Mouse (Mus musculus) left cerebral cortex, adult 18-20 months (tissue): ENCODE measurements around the gene Extl1. TPM values are rescaled to one million over a fixed set of nuclear protein-coding genes. Genes with fewer than 3 reads are reported as not detected.
"Not testable (repeated sequence)": the region's sequence is repeated elsewhere in the genome, so short reads cannot be mapped to it uniquely, and the experiment has no call there.

Experiments
- DNase-seq, 2 experiments: peaks; one replicate each; pipeline ENCODE4 v3.0.0; 2021 to 2022; ENCODE audit warnings: low spot score in 2 of 2, mixed read lengths in 1 of 2
- total RNA-seq, 2 experiments: library from RNA; stranded (reverse); gene quantifications; 2 replicates each; pipeline ENCODE4 v1.2.3; 2021

The Extl1 gene
- total RNA-seq, 2 experiments from 2014 or later, result 44.0 to 45.4 TPM

GRCm38 (mm10) chr4:134352261-134352707, 31.4 kb downstream of the Extl1 start:
- DNase-seq, result no peak

DNA sequence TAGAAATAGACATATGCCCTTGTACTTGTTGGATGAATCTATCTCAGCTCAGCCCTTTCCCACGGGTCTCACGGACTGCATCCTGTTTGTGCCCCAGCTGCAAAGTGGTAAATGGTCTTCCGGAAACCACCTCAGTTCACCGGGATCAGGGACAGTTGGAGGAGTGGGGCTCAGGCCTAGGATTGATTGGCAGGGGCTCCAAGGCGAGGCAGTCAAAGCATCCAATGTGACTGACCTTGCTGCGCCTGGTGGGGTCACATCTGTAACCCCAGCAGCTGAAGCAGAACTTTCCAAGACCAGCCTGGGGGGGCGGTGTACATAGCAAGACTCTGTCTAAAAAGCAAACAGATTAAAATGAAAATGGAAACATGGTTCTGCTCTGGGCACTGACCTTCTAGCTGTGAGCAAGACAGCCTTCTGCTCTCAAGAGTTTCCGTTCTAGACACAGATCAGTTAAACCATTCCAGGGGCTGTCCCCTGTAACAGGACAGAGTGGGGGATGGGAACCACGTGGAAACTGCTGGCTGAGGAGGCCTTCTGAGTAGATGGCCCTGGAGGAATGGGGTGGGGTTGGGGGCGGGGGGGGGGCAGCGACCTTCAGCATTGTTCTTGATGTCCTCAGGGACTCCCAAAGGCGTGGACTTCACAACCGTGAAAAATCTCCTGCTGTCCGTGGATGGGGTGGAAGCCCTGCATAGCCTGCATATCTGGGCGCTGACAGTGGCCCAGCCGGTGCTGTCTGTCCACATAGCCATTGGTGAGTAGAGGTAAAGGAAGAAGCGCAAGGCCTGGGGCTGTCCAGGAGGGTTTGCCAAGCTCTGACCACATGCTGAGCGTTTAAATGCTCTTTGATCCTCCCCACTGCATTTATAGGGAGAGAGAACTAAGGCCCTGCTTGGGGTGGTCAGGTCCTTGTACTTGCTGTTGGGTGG, 32.1 kb downstream of the Extl1 start:
- no peak for DNase-seq

DNA sequence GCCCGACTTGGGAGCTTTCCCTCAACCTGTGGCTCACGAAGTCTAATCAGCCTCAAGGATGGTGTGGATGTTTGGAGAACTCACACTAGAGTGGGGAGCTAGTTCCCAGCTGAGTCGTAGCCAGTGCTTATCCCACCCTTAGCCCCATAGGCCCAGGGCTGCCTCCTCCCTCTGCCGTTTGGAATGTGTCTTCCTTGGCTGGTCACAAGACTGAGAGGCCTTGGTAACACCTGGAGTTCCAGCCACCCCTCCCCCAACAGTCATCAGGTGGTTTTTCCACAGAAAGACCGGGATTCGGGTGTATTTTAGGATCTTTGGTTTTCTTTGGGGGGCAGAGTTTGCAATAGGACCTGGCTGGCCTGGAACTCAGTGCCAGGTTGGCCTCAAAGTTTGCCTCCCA, 33.0 kb downstream of the Extl1 start:
- no peak for DNase-seq

DNA sequence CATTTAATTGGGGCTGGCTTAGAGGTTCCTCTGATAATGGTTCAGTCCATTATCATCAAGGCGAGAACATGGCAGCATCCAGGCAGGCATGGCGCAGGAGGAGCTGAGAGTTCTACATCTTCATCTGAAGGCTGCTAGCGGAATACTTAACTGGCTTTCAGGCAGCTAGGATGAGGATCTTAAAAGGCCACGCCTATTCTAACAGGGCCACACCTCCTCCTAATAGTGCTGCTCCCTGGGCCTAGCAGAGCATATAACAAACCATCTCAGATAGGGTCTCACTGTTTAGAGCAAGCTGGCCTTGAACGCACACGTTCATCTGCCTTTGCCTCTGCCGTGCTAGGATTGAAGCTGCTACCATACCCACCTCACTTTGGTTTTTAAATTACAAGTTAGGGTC, 33.8 kb downstream of the Extl1 start:
- DNase-seq, result no peak

GRCm38 (mm10) chr4:134348545-134348944, 35.1 kb downstream of the Extl1 start:
- no peak for DNase-seq

GRCm38 (mm10) chr4:134348078-134348477, 35.6 kb downstream of the Extl1 start:
- no peak for DNase-seq

- DNase-seq, result no peak
These were observed 37.8 kb downstream of the Extl1 start for GRCm38 (mm10) chr4:134345802-134346201.

GRCm38 (mm10) chr4:134344620-134345019, 39.0 kb downstream of the Extl1 start:
- no peak for DNase-seq

DNA sequence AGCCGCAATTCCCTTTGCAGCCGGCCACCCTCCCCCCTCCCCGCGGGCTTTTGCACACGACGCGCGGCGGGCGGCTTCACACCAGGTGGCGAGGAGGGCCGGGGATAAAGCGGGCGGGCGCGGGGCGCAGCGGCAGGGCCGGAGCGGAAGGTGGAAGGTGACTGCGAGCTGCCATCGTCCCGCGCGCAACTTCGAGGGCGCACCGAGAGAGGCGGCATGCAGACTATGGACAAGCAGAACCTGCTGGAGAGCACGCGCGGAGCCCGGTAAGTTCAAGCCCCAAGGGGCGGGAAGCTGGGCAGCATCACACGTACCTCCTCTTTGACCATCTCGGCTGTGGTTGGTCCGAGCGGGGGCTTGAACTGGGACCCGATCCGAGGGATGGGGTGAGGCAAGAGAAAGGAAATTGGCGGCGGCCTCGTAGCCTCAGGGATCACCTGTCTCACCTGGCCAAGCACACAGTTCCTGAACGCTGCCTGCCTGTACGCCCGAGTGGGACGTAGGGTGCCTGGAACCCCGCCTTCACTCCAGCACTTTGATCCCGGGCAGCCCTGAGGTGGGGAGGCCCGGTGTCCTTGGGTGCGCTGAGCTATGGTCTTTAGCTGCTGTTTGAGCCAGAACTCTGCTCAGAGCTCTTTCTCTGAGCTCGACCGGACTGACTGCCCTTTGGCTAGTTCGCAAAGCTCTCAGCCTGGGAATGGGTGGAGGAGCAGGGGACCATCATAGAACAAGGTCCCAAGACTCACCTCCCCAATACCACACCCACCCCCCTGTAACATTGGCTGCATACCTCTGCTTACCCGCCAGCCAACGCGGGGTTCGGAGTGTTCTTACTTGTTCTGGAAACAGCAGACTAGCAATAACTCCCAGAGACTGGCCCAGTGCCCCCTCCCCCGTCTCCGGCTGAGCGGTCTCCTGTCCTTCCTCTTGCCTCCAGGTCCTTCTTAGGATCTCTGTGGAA, 40.3 kb downstream of the Extl1 start, which contains the start of gene Slc30a2:
Gene Slc30a2 (plus strand): TSS at position 111 of the 961 bp plus-strand sequence.
- DNase-seq, result no peak

GRCm38 (mm10) chr4:134342213-134342779, 41.4 kb downstream of the Extl1 start:
- DNase-seq, result no peak

- DNase-seq, result not testable (repeated sequence)
These were observed 42.4 kb downstream of the Extl1 start for GRCm38 (mm10) chr4:134341231-134341630.

GRCm38 (mm10) chr4:134330281-134330680, 53.4 kb downstream of the Extl1 start:
- DNase-seq, result no peak

DNA sequence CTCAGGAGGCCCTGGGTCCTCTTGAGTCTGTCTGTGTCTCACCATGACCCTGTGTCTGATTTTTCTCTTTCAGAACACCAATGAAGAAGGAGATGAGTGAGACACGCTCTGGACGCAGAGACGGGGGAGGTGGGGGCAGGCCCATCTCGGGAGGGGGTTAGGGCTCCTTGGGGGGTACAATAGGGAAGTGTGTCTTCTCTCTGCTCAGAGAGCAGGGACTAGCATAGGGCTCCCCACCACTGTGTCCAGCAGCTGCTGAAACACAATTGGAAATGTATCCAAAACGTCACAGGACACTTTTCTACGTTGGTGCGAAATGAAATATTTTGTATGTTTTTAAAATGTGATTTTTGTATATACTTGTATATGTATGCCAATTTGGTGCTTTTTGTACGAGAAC, 54.8 kb downstream of the Extl1 start:
- no peak for DNase-seq

DNA sequence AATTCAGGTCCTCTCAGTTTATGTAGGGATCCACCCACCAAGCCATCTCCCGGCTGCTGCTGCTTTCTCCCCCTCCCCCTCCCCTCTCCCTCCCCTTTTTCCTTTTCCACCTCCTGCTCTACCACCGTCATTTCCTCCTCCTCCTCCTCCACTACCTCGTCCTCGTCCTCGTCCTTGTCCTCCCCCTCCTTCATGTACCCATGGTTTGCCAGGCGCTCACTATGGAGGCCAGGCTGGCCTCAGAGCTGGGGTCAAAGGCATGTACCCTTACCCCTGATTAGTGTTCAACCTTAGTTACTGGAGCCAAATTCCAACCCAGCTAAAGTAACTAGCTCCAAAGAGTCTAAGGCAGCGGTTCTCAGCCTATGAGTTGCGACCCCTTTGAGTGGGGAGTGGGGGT, 55.5 kb downstream of the Extl1 start:
- DNase-seq, result no peak

- no peak for DNase-seq
These were observed 56.7 kb downstream of the Extl1 start for GRCm38 (mm10) chr4:134326859-134327530.

DNA sequence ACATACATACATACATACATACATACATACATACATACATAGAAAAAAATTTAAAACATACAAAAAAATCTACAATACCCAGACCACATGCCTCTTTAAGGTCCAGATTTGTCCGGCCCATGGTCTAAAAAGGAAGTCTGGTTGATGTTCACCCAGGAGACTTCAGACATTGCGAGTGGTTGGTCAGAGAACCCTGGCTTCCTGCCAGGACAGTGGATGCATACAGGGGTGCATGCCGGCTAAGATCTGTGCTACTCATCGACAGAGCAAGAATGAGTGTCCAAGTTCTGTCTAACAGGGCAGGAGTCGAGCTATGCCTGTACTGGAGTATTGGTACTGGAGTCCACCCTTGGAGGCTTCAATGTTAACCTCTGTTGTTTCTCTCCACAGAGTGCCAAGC, 59.0 kb downstream of the Extl1 start:
- no peak for DNase-seq

GRCm38 (mm10) chr4:134321524-134321923, 62.1 kb downstream of the Extl1 start:
- no peak for DNase-seq

DNA sequence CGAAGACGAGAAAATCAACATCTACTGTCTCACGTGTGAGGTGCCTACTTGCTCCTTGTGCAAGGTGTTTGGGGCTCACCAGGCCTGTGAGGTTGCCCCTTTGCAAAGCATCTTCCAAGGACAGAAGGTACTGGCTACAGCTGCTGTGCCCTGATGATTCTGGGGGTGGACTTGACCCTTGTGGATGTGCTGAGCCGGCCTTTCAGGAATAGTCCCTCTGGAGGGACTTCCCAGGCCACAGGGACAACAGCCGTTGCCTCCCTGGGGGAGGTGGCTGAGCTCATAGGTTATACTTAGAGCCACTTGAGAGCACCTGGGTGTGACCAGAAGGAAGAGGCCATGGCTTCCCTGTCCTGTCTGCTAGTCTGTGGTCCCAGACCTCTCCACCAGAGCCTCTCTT, 64.0 kb downstream of the Extl1 start:
- no peak for DNase-seq

DNA sequence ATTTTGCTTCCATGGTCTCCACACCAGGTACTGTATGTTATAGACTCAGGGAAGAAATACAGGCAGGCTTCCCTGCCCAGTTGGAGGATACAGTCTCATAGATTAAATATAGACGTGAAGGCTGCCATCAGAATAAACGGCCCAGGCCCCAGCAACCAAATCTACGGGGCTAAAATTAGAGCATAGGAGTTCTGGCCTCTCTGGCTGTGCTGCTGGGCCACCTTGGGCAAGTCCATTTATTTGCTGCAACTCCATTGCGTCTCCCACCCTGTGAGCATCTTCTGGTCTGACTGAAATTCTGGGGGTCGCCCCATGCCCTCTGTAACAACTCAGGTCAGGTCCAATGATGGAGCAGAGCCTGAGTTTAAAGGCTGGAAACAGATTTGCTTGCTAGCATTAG, 64.6 kb downstream of the Extl1 start:
- no peak for DNase-seq

DNA sequence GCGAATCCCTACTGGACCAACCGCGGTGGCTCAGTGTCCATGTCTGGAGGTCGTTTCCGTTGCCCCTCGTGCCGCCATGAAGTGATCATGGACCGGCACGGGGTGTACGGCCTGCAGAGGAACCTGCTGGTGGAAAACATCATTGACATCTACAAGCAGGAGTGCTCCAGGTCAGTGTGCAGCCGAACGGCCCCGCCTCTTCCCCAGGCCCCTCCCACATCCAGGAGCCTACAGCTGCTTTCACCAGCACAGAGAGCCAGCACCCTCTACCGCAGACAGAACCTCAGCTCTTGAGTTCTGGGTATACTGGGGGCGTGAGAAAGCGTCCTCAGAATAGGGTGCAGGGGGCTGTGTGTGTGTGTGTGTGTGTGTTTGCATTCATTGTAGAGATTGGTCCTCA, 67.3 kb downstream of the Extl1 start:
- DNase-seq, result no peak

DNA sequence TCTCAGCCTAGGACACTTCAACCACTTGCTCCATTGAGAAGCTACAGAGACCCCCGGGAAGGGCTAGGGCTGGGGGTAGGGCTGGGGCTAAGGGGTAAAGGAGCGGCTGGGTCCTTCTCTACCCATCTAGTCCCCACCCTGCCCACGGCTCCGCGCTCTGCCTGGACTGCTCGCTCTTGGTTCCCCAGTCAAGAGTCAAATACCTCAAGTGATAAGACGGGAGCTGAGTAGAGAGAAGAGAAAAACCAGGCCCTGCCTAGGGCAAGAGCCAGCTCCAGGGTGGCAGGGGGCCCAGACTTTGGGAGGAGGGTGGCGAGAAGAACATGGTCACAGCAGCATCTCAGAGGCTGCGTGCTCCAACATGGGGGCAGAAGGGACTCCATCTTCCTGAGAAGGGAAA, 68.2 kb downstream of the Extl1 start:
- no peak for DNase-seq
